Mouse (Mus musculus): ENCODE results near the gene Abcg4.

- no peak for TF ChIP-seq POLR2A (IDR thresholded peaks at IDR 0.05; ENCODE audit: borderline replicate concordance, extremely low read depth, low read depth, low read length)
- no peak for TF ChIP-seq CTCF (IDR thresholded peaks at IDR 0.05; ENCODE audit: insufficient read depth, low read length)
Observed at GRCm38 (mm10) chr9:44255136-44255521, 33.3 kb downstream of the Abcg4 start.
